Mouse (Mus musculus): Measurements from ENCODE around the gene Rabgap1l.

GRCm38 (mm10) chr1:160290242-160290641 is 502.8 kb downstream of the Rabgap1l start:
- TF ChIP-seq GATA1 (IDR thresholded peaks at IDR 0.05; ENCODE audit: borderline replicate concordance, low read length) (no peak), FLI1 (IDR thresholded peaks at IDR 0.05; ENCODE audit: low read length) (no peak)
